Mouse (Mus musculus): ENCODE results near the gene Usp19.

The Usp19 gene

GRCm38 (mm10) chr9:108490559-108491285 lies at the start of gene Usp19:
Gene Usp19 (plus strand): TSS chr9:108490602.
- peak; percentile 90 for DNase-seq

GRCm38 (mm10) chr9:108441236-108441919 lies 49.0 kb upstream of the Usp19 start:
- DNase-seq = no peak

- no peak for DNase-seq
Measured at GRCm38 (mm10) chr9:108445125-108445524, 45.3 kb upstream of the Usp19 start.

GRCm38 (mm10) chr9:108449860-108450259 lies 40.5 kb upstream of the Usp19 start:
- peak; percentile 67 for DNase-seq

GRCm38 (mm10) chr9:108450292-108451169 lies 39.9 kb upstream of the Usp19 start:
- DNase-seq = peak; percentile 48

GRCm38 (mm10) chr9:108451170-108451493 lies 39.3 kb upstream of the Usp19 start:
- no peak for DNase-seq

- DNase-seq = no peak
Measured at GRCm38 (mm10) chr9:108451519-108452160, 38.8 kb upstream of the Usp19 start.

GRCm38 (mm10) chr9:108452291-108452906 lies 38.0 kb upstream of the Usp19 start:
- peak; percentile 97 for DNase-seq

GRCm38 (mm10) chr9:108452911-108453310 lies 37.5 kb upstream of the Usp19 start:
- no peak for DNase-seq

GRCm38 (mm10) chr9:108453458-108453857 lies 36.9 kb upstream of the Usp19 start:
- DNase-seq = no peak

- DNase-seq = no peak
Measured at GRCm38 (mm10) chr9:108454429-108454828, 36.0 kb upstream of the Usp19 start.

- no peak for DNase-seq
Measured at GRCm38 (mm10) chr9:108455747-108456571, 34.4 kb upstream of the Usp19 start.

- DNase-seq = no peak
Measured at GRCm38 (mm10) chr9:108456953-108457352, 33.4 kb upstream of the Usp19 start.

GRCm38 (mm10) chr9:108459939-108460318 lies 30.5 kb upstream of the Usp19 start:
- no peak for DNase-seq

GRCm38 (mm10) chr9:108460319-108461178 lies 29.9 kb upstream of the Usp19 start, which contains the start of gene Ccdc71:
Gene Ccdc71 (plus strand): TSS chr9:108460527.
- DNase-seq = peak; percentile 87

- no peak for DNase-seq
Measured at GRCm38 (mm10) chr9:108461181-108461631, 29.2 kb upstream of the Usp19 start, which contains the start of gene Klhdc8b. Gene Klhdc8b (minus strand): TSS chr9:108461581.

GRCm38 (mm10) chr9:108461675-108462074 lies 28.7 kb upstream of the Usp19 start:
- DNase-seq = no peak

GRCm38 (mm10) chr9:108462192-108462591 lies 28.2 kb upstream of the Usp19 start:
- DNase-seq = no peak

GRCm38 (mm10) chr9:108463713-108464112 lies 26.7 kb upstream of the Usp19 start:
- no peak for DNase-seq

GRCm38 (mm10) chr9:108466219-108466618 lies 24.2 kb upstream of the Usp19 start:
- DNase-seq = no peak

All from right cerebral cortex, postnatal 4 days (tissue).